Mouse (Mus musculus) MEL (cell line): Measurements from ENCODE around the gene Safb2. TPM values are rescaled to one million over a fixed set of nuclear protein-coding genes. Genes with fewer than 3 reads are reported as not detected.

Experiments used
- DNase-seq: peaks from one replicate; pipeline ENCODE4 v3.0.0; 2011; ENCODE audit warnings: low read depth, low spot score
- H3K27ac ChIP-seq: 2 replicates; pipeline ENCODE4 v1.5.1; 2012; ENCODE audit warnings: low read depth, mild to moderate bottlenecking, control low read depth, low read length, moderate library complexity; ENCODE audit not compliant: control insufficient read depth
- H3K27me3 ChIP-seq, 2 experiments: fragments of 150-350 bp in 1 of 2; sonication (generic) in 1 of 2; 2 replicates each; pipeline ENCODE4 v1.6.1; 2012; ENCODE audit warnings: low read length in 2 of 2, mild to moderate bottlenecking in 2 of 2, improper control_type of control experiment in 1 of 2, moderate library complexity in 1 of 2; ENCODE audit not compliant: insufficient read depth in 2 of 2, control insufficient read depth in 1 of 2
- H3K36me3 ChIP-seq, 2 experiments: 2 replicates each; pipeline ENCODE4 v1.6.1; 2012 to 2014; ENCODE audit warnings: low read length in 2 of 2, improper control_type of control experiment in 1 of 2, inconsistent platforms in 1 of 2, mild to moderate bottlenecking in 1 of 2; ENCODE audit not compliant: insufficient read depth in 2 of 2, control insufficient read depth in 1 of 2
- H3K4me1 ChIP-seq, 2 experiments: fragments of 150-350 bp in 1 of 2; sonication (generic) in 1 of 2; 2 replicates each; pipeline ENCODE4 v1.6.1; 2012; ENCODE audit warnings: low read length in 2 of 2, improper control_type of control experiment in 1 of 2, mild to moderate bottlenecking in 1 of 2; ENCODE audit not compliant: insufficient read depth in 2 of 2, control insufficient read depth in 1 of 2
- H3K4me3 ChIP-seq, 2 experiments: fragments of 150-350 bp in 1 of 2; sonication (generic) in 1 of 2; 2 replicates each; pipeline ENCODE4 v1.5.1; 2012; ENCODE audit warnings: low read depth in 2 of 2, low read length in 2 of 2, mild to moderate bottlenecking in 2 of 2, moderate library complexity in 2 of 2, control low read depth in 1 of 2, improper control_type of control experiment in 1 of 2; ENCODE audit not compliant: control insufficient read depth in 1 of 2, insufficient read depth in 1 of 2
- H3K79me2 ChIP-seq: 2 replicates; pipeline ENCODE4 v1.6.1; 2012; ENCODE audit warnings: mild to moderate bottlenecking, low read length, moderate library complexity; ENCODE audit not compliant: control insufficient read depth, poor library complexity, insufficient read depth
- H3K9ac ChIP-seq: 2 replicates; pipeline ENCODE4 v1.6.1; 2012; ENCODE audit warnings: low read depth, mild to moderate bottlenecking, control low read depth, low read length, moderate library complexity; ENCODE audit not compliant: control insufficient read depth, poor library complexity, severe bottlenecking
- H3K9me3 ChIP-seq: fragments of 150-350 bp; sonication (generic); replicated peaks from 2 replicates; pipeline ENCODE4 v1.6.1; 2012; ENCODE audit warnings: mild to moderate bottlenecking, low read length, improper control_type of control experiment, moderate library complexity; ENCODE audit not compliant: insufficient read depth
- BHLHE40 ChIP-seq: IDR thresholded peaks from 2 replicates; pipeline ENCODE4 v1.6.1; 2012; ENCODE audit warnings: low read depth, mild to moderate bottlenecking, inconsistent platforms, low read length, improper control_type of control experiment, borderline replicate concordance
- CTCF ChIP-seq, 3 experiments: IDR thresholded peaks in 2 of 3; conservative IDR thresholded peaks in 1 of 3; 2 replicates each; pipeline ENCODE4 v1.5.1; 2011 to 2012; ENCODE audit warnings: low read length in 3 of 3, low read depth in 2 of 3, mild to moderate bottlenecking in 2 of 3, improper control_type of control experiment in 1 of 3, inconsistent platforms in 1 of 3, mixed read lengths in 1 of 3, moderate library complexity in 1 of 3; ENCODE audit not compliant: control insufficient read depth in 1 of 3, insufficient read depth in 1 of 3, poor library complexity in 1 of 3, severe bottlenecking in 1 of 3
- E2F4 ChIP-seq: IDR thresholded peaks from 2 replicates; pipeline ENCODE4 v1.6.1; 2011; ENCODE audit warnings: low read depth, low read length, improper control_type of control experiment, borderline replicate concordance
- ETS1 ChIP-seq: IDR thresholded peaks from 2 replicates; pipeline ENCODE4 v1.6.1; 2012; ENCODE audit warnings: low read depth, mild to moderate bottlenecking, inconsistent platforms, low read length, improper control_type of control experiment, moderate library complexity
- GABPA ChIP-seq: IDR thresholded peaks from 2 replicates; pipeline ENCODE4 v1.6.1; 2012; ENCODE audit warnings: low read depth, mild to moderate bottlenecking, inconsistent platforms, low read length, improper control_type of control experiment, moderate library complexity
- KAT2A ChIP-seq: conservative IDR thresholded peaks from 2 replicates; pipeline ENCODE4 v1.6.1; 2012; ENCODE audit warnings: low read depth, low read length, improper control_type of control experiment, inconsistent platforms
- MAFK ChIP-seq: IDR thresholded peaks from 2 replicates; pipeline ENCODE4 v1.6.1; 2011; ENCODE audit warnings: low read depth, mild to moderate bottlenecking, low read length, improper control_type of control experiment, borderline replicate concordance
- MAX ChIP-seq: IDR thresholded peaks from 2 replicates; pipeline ENCODE4 v1.6.1; 2011; ENCODE audit warnings: low read length, improper control_type of control experiment
- MAZ ChIP-seq: IDR thresholded peaks from 2 replicates; pipeline ENCODE4 v1.6.1; 2012; ENCODE audit warnings: low read depth, mild to moderate bottlenecking, inconsistent platforms, low read length, improper control_type of control experiment
- MXI1 ChIP-seq: IDR thresholded peaks from 2 replicates; pipeline ENCODE4 v1.6.1; 2011; ENCODE audit warnings: mild to moderate bottlenecking, low read depth, low read length, improper control_type of control experiment
- MYC ChIP-seq: IDR thresholded peaks from 2 replicates; pipeline ENCODE4 v1.6.1; 2011; ENCODE audit warnings: low read depth, mild to moderate bottlenecking, low read length, improper control_type of control experiment, moderate library complexity
- POLR2A ChIP-seq, 2 experiments: IDR thresholded peaks; 2 replicates each; pipeline ENCODE4 v1.6.1; 2011 to 2012; ENCODE audit warnings: low read length in 2 of 2, mild to moderate bottlenecking in 2 of 2, control low read depth in 1 of 2, improper control_type of control experiment in 1 of 2, low read depth in 1 of 2, moderate library complexity in 1 of 2; ENCODE audit not compliant: control insufficient read depth in 1 of 2, insufficient read depth in 1 of 2, poor library complexity in 1 of 2
- POLR2AphosphoS5 ChIP-seq: IDR thresholded peaks from 2 replicates; pipeline ENCODE4 v1.6.1; 2012; ENCODE audit warnings: low read depth, borderline replicate concordance, mild to moderate bottlenecking, inconsistent platforms, low read length, moderate library complexity, mixed read lengths
- RAD21 ChIP-seq: IDR thresholded peaks from 2 replicates; pipeline ENCODE4 v1.6.1; 2011; ENCODE audit warnings: mild to moderate bottlenecking, low read depth, low read length, improper control_type of control experiment
- SIN3A ChIP-seq: IDR thresholded peaks from 2 replicates; pipeline ENCODE4 v1.6.1; 2012; ENCODE audit warnings: low read length, improper control_type of control experiment, inconsistent platforms
- TAL1 ChIP-seq: IDR thresholded peaks from 2 replicates; pipeline ENCODE4 v1.6.1; 2012; ENCODE audit warnings: mild to moderate bottlenecking, inconsistent platforms, low read length, moderate library complexity, mixed read lengths
- TCF12 ChIP-seq: IDR thresholded peaks from 2 replicates; pipeline ENCODE4 v1.6.1; 2014; ENCODE audit warnings: low read depth, mild to moderate bottlenecking, inconsistent platforms, low read length, improper control_type of control experiment, moderate library complexity
- USF1 ChIP-seq: IDR thresholded peaks from 2 replicates; pipeline ENCODE4 v1.6.1; 2014; ENCODE audit warnings: low read depth, mild to moderate bottlenecking, inconsistent platforms, low read length, improper control_type of control experiment, moderate library complexity
- ZC3H11A ChIP-seq: IDR thresholded peaks from 2 replicates; pipeline ENCODE4 v1.6.1; 2012; ENCODE audit warnings: low read depth, mild to moderate bottlenecking, inconsistent platforms, low read length, improper control_type of control experiment
- ZMIZ1 ChIP-seq: IDR thresholded peaks from 2 replicates; pipeline ENCODE4 v1.6.1; 2012; ENCODE audit warnings: low read depth, mild to moderate bottlenecking, inconsistent platforms, low read length, improper control_type of control experiment, moderate library complexity
- polyA plus RNA-seq, 2 experiments: library from polyadenylated mRNA; stranded (reverse) in 1 of 2; unstranded in 1 of 2; fragments of >175 nt in 1 of 2; fragments of >200 nt in 1 of 2; gene quantifications; 2 replicates each; pipeline versions ENCODE4 v1.2.1 to v1.2.4; 2012; ENCODE audit warnings: low replicate concordance in 2 of 2, low read depth in 1 of 2; ENCODE audit not compliant: insufficient read length in 2 of 2, insufficient read depth in 1 of 2, missing spikeins in 1 of 2
- total RNA-seq: library from RNA; depleted of rRNA; stranded (reverse); fragments of 300-350 nt; gene quantifications from 2 replicates; pipeline ENCODE4 v1.2.3, GENCODE M21; 2012

Gene Safb2
- total and polyA plus RNA-seq, 3 experiments: 61.6 to 741 (median 217) TPM

DNA sequence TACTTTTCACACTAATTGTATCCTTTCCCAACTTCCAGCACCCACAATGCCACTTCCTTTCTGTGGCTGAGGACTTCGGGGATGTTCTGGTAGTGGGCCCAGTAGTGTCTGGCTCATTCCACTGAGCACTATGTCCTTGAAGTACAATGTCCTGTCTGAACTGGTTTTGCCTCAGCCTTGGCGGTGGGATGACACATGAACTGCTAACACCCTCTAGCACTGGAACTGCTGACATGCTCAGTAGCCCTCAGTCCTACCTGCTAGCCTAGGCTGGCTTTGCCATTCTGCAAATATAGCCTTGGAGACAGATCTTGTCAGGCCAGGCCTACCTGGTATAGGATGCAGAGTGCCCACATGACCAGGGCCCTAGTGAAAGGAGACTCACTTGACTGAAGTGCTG, 22.5 kb downstream of the Safb2 start:
- H3K27ac ChIP-seq: no peak overlapping the region
- TF ChIP-seq USF1 (no peak), POLR2A (IDR thresholded peaks at IDR 0.05; ENCODE audit: control insufficient read depth in 1 of 2, insufficient read depth in 1 of 2, low read depth in 1 of 2, low read length in 2 of 2, poor library complexity in 1 of 2) (peak in 1 of 2 experiments; percentile 23; a peak in 1 of 4 replicates), ETS1 (no peak), POLR2AphosphoS5 (peak; percentile 26; the same call in 1 of the 2 replicates), CTCF (IDR thresholded peaks at IDR 0.05 in 2 of 3, conservative IDR thresholded peaks at IDR 0.05 in 1 of 3; ENCODE audit: control insufficient read depth in 1 of 3, insufficient read depth in 1 of 3, low read depth in 2 of 3, low read length in 3 of 3, poor library complexity in 1 of 3, severe bottlenecking in 1 of 3) (no peak)
- no peak for DNase-seq
- no peak overlapping the region for H3K4me3 ChIP-seq
- H3K4me1 ChIP-seq: no peaks in the 10 kb centered on the region
- no peak overlapping the region for H3K9ac ChIP-seq
- no peaks in the 10 kb centered on the region for H3K79me2 ChIP-seq
- no peaks in the 10 kb centered on the region for H3K9me3 ChIP-seq
- peaks cover 0 to 13% of the 10 kb centered on the region in 2 experiments; a peak in 1 of 4 replicates for H3K36me3 ChIP-seq
- H3K27me3 ChIP-seq: no peaks in the 10 kb centered on the region

DNA sequence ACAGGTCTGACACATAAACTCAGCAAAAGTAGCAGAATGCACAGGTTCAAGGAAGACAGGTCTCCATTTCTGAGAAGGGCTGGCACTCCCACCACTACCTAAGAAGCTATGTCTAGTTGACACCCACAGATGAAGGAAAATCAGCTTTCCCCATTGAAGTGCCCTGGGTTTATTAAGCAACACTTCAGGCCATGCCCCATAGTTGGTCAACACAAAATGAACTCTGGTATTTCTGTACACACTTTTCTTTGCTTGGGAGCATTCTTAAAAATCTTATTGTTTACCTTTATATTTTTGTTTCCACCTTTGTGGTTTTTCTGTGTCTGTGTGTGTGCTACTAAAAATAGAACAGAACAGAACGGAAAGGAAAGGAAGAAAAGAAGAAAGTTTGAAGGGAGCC, 24.3 kb downstream of the Safb2 start:
- H3K9ac ChIP-seq: no peak overlapping the region
- no peak overlapping the region for H3K4me3 ChIP-seq
- no peaks in the 10 kb centered on the region for H3K27me3 ChIP-seq
- TF ChIP-seq POLR2A (IDR thresholded peaks at IDR 0.05; ENCODE audit: control insufficient read depth in 1 of 2, insufficient read depth in 1 of 2, low read depth in 1 of 2, low read length in 2 of 2, poor library complexity in 1 of 2) (0 out of 4 replicates have a peak, but pooled peaks of 1 of the 2 experiments have one; percentile 20), ZC3H11A (no peak)
- H3K36me3 ChIP-seq: peaks cover 0 to 13% of the 10 kb centered on the region in 2 experiments; a peak in 1 of 4 replicates
- no peak for DNase-seq
- H3K27ac ChIP-seq: no peak overlapping the region
- no peaks in the 10 kb centered on the region for H3K79me2 ChIP-seq
- H3K9me3 ChIP-seq: no peaks in the 10 kb centered on the region
- H3K4me1 ChIP-seq: no peaks in the 10 kb centered on the region

DNA sequence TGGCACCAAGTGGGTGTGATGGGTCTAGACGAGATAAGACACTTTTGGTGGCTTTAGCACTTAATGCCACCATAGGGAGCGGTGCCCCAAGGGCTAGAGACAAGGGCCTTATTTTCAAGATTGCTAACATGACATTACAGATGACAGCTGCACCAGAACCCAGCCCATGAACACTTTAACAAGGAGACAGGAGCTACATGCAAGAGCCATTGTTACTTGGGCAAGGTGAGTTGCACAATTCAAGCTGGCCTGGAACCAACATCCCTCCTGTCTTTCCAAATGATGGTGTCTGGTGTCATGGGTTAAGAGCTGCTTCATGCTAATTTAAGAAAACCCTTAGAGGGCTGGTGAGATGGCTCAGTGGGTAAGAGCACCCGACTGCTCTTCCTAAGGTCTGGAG, 25.0 kb downstream of the Safb2 start:
- no peaks in the 10 kb centered on the region for H3K9me3 ChIP-seq
- TF ChIP-seq MAX (no peak), GABPA (no peak), TAL1 (no peak), KAT2A (no peak), BHLHE40 (no peak), TCF12 (no peak), SIN3A (no peak), MXI1 (no peak), E2F4 (no peak), MAFK (no peak), ZMIZ1 (no peak), RAD21 (no peak), MYC (no peak), MAZ (no peak), ETS1 (no peak)
- peaks cover 0 to 11% of the 10 kb centered on the region in 2 experiments; a peak in 1 of 4 replicates for H3K36me3 ChIP-seq
- no peaks in the 10 kb centered on the region for H3K79me2 ChIP-seq
- no peak overlapping the region for H3K4me3 ChIP-seq
- H3K27ac ChIP-seq: no peak overlapping the region
- H3K4me1 ChIP-seq: no peaks in the 10 kb centered on the region
- no peak overlapping the region for H3K9ac ChIP-seq
- H3K27me3 ChIP-seq: no peaks in the 10 kb centered on the region
- peak; percentile 28 for DNase-seq
